Mouse (Mus musculus) brain, embryonic 14.5 days (tissue): ENCODE data around the gene Dnajc16.

Source experiments
- CTCF ChIP-seq: fragments of 200-500 bp; IDR thresholded peaks from 2 replicates; pipeline ENCODE4 v1.5.1; 2012; ENCODE audit warnings: inconsistent platforms, mild to moderate bottlenecking, moderate library complexity, borderline replicate concordance; ENCODE audit not compliant: insufficient read depth, insufficient read length; ENCODE audit errors: extremely low read depth
- POLR2A ChIP-seq: fragments of 200-500 bp; IDR thresholded peaks from 2 replicates; pipeline ENCODE4 v1.6.1; 2012; ENCODE audit warnings: mild to moderate bottlenecking, inconsistent platforms, borderline replicate concordance; ENCODE audit not compliant: poor library complexity, insufficient read depth, insufficient read length, severe bottlenecking; ENCODE audit errors: extremely low read depth

DNA sequence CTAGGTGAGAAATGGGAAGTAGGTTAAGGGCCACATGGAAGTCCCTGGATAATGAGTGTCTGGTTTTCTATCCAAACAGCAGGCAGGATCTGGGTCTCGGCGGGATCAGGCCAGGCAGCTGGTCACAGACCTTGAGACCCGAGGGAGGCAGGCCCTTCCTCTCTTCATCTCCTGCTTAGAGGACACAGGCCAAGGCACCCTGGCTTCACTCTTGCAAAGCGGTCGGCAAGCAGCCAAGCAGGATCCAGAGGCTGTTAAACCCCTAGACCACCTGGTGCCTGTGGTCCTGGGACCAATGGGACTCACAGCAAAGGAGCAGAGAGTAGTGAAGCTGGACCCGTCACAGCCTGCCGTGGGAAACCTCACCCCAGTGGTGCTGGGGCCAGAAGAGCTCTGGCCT, 5.6 kb upstream of the Dnajc16 start:
- TF ChIP-seq CTCF (no peak), POLR2A (no peak)
